Mouse (Mus musculus): ENCODE measurements around the gene Fam117a. TPM values are rescaled to one million over a fixed set of nuclear protein-coding genes. Genes with fewer than 3 reads are reported as not detected.

The Fam117a gene
- total and polyA plus RNA-seq, 3 experiments, result 30.9 to 159 (median 105) TPM

GRCm38 (mm10) chr11:95420880-95421435 lies 84.1 kb downstream of the Fam117a start:
- Histone ChIP-seq H3K4me1 (ENCODE audit: insufficient read depth, low read depth, low read length) (peaks cover 12% of the 10 kb centered on the region), H3K36me3 (replicated peaks) (peaks cover 45% of the 10 kb centered on the region), H3K9me3 (replicated peaks) (no peaks in the 10 kb centered on the region), H3K27me3 (ENCODE audit: insufficient read depth, low read length) (no peaks in the 10 kb centered on the region), H3K4me3 (ENCODE audit: low read depth, low read length) (no peak overlapping the region)
- ATAC-seq (ENCODE audit: extremely low read depth, insufficient number of reproducible peaks, low FRiP score, poor library complexity, severe bottlenecking) (no peak), DNase-seq (ENCODE audit: low spot score) (no peak)
- TF ChIP-seq TAL1 (conservative IDR thresholded peaks at IDR 0.05; ENCODE audit: low read depth, low read length) (no peak), GATA2 (IDR thresholded peaks at IDR 0.05; ENCODE audit: borderline replicate concordance, low read depth, low read length) (no peak), GATA1 (IDR thresholded peaks at IDR 0.05; ENCODE audit: borderline replicate concordance, low read length) (no peak), CTCF (IDR thresholded peaks at IDR 0.05; ENCODE audit: low read depth, low read length) (no peak), POLR2AphosphoS5 (IDR thresholded peaks at IDR 0.05; ENCODE audit: insufficient replicate concordance, low read depth, low read length) (no peak)

- H3K9me3 ChIP-seq (replicated peaks), result no peaks in the 10 kb centered on the region
- TF ChIP-seq CTCF (IDR thresholded peaks at IDR 0.05; ENCODE audit: low read depth, low read length) (no peak), GATA2 (IDR thresholded peaks at IDR 0.05; ENCODE audit: borderline replicate concordance, low read depth, low read length) (no peak), GATA1 (IDR thresholded peaks at IDR 0.05; ENCODE audit: borderline replicate concordance, low read length) (no peak), TAL1 (conservative IDR thresholded peaks at IDR 0.05; ENCODE audit: low read depth, low read length) (no peak), POLR2AphosphoS5 (IDR thresholded peaks at IDR 0.05; ENCODE audit: insufficient replicate concordance, low read depth, low read length) (no peak)
- DNase-seq (ENCODE audit: low spot score) (no peak), ATAC-seq (ENCODE audit: extremely low read depth, insufficient number of reproducible peaks, low FRiP score, poor library complexity, severe bottlenecking) (no peak)
- no peaks in the 10 kb centered on the region for H3K27me3 ChIP-seq (ENCODE audit: insufficient read depth, low read length)
- peaks cover 34% of the 10 kb centered on the region for H3K36me3 ChIP-seq (replicated peaks)
- H3K4me3 ChIP-seq (ENCODE audit: low read depth, low read length), result no peak overlapping the region
- no peaks in the 10 kb centered on the region; the same call in 1 of the 2 replicates for H3K4me1 ChIP-seq (ENCODE audit: insufficient read depth, low read depth, low read length)
These were observed 86.7 kb downstream of the Fam117a start for GRCm38 (mm10) chr11:95423505-95423904.

- DNase-seq (ENCODE audit: low spot score), result no peak
These were observed 94.5 kb downstream of the Fam117a start for GRCm38 (mm10) chr11:95431344-95431743.

More at GRCm38 (mm10) chr11:95431344-95431743, 94.5 kb downstream of the Fam117a start:
- TF ChIP-seq POLR2AphosphoS5 (IDR thresholded peaks at IDR 0.05; ENCODE audit: insufficient replicate concordance, low read depth, low read length), result no peak
- TF ChIP-seq GATA2 (IDR thresholded peaks at IDR 0.05; ENCODE audit: borderline replicate concordance, low read depth, low read length), result no peak
- no peak for TF ChIP-seq CTCF (IDR thresholded peaks at IDR 0.05; ENCODE audit: low read depth, low read length)
- no peak for TF ChIP-seq GATA1 (IDR thresholded peaks at IDR 0.05; ENCODE audit: borderline replicate concordance, low read length)
- no peak for TF ChIP-seq TAL1 (conservative IDR thresholded peaks at IDR 0.05; ENCODE audit: low read depth, low read length)
- H3K9me3 ChIP-seq (replicated peaks), result no peaks in the 10 kb centered on the region
- peaks cover 3% of the 10 kb centered on the region; the same call in 1 of the 2 replicates for H3K4me1 ChIP-seq (ENCODE audit: insufficient read depth, low read depth, low read length)
- H3K36me3 ChIP-seq (replicated peaks), result peaks cover 34% of the 10 kb centered on the region
- H3K4me3 ChIP-seq (ENCODE audit: low read depth, low read length), result no peak overlapping the region
- no peaks in the 10 kb centered on the region for H3K27me3 ChIP-seq (ENCODE audit: insufficient read depth, low read length)
- no peak for ATAC-seq (ENCODE audit: extremely low read depth, insufficient number of reproducible peaks, low FRiP score, poor library complexity, severe bottlenecking)

Other genes with a start within 250 kb of the Fam117a start
- gene Dlx3, start 216.9 kb upstream of the Fam117a start, total RNA-seq (2014; fragmentation: Nextera tagmentation), result not detected in 2 replicates
- 0.11 TPM in 1 of 2 replicates, not detected in the other for gene Dlx3, start 216.9 kb upstream of the Fam117a start, total RNA-seq (2017)
- not detected in 2 replicates for gene Dlx3, start 216.9 kb upstream of the Fam117a start, polyA plus RNA-seq (2012)
- not detected in 2 replicates for gene Dlx4, start 190.8 kb upstream of the Fam117a start, total RNA-seq (2014; fragmentation: Nextera tagmentation)
- gene Dlx4, start 190.8 kb upstream of the Fam117a start, total RNA-seq (2017), result 0.05 TPM in 1 of 2 replicates, not detected in the other
- gene Dlx4, start 190.8 kb upstream of the Fam117a start, polyA plus RNA-seq (2012), result not detected in 2 replicates
- not detected in 2 replicates for gene Tac4, start 75.5 kb upstream of the Fam117a start, total RNA-seq (2014; fragmentation: Nextera tagmentation)
- gene Tac4, start 75.5 kb upstream of the Fam117a start, total RNA-seq (2017), result 0.11 and 0.29 TPM in 2 replicates
- gene Tac4, start 75.5 kb upstream of the Fam117a start, polyA plus RNA-seq (2012), result not detected in 2 replicates
- 144 and 154 TPM in 2 replicates for gene Kat7, start 26.8 kb upstream of the Fam117a start, total RNA-seq (2014; fragmentation: Nextera tagmentation)
- gene Kat7, start 26.8 kb upstream of the Fam117a start, total RNA-seq (2017), result 63.5 and 66.5 TPM in 2 replicates
- 33.6 and 36.2 TPM in 2 replicates for gene Kat7, start 26.8 kb upstream of the Fam117a start, polyA plus RNA-seq (2012)
- gene Slc35b1, start 47.7 kb downstream of the Fam117a start, total RNA-seq (2014; fragmentation: Nextera tagmentation), result 37.5 and 37.8 TPM in 2 replicates
- gene Slc35b1, start 47.7 kb downstream of the Fam117a start, total RNA-seq (2017), result 50.6 and 53.1 TPM in 2 replicates
- 4.1 and 4.5 TPM in 2 replicates for gene Slc35b1, start 47.7 kb downstream of the Fam117a start, polyA plus RNA-seq (2012)
- 60.4 and 70.5 TPM in 2 replicates for gene Spop, start 77.1 kb downstream of the Fam117a start, total RNA-seq (2014; fragmentation: Nextera tagmentation)
- 23.9 and 28.8 TPM in 2 replicates for gene Spop, start 77.1 kb downstream of the Fam117a start, total RNA-seq (2017)
- gene Spop, start 77.1 kb downstream of the Fam117a start, polyA plus RNA-seq (2012), result 21.8 and 29.2 TPM in 2 replicates
- gene Nxph3, start 177.6 kb downstream of the Fam117a start, total RNA-seq (2014; fragmentation: Nextera tagmentation), result not detected in 2 replicates
- gene Nxph3, start 177.6 kb downstream of the Fam117a start, total RNA-seq (2017), result 0.05 TPM in 1 of 2 replicates, not detected in the other
- gene Nxph3, start 177.6 kb downstream of the Fam117a start, polyA plus RNA-seq (2012), result not detected in 2 replicates

Measured in G1E (cell line).